Mouse (Mus musculus) cerebellum, adult 2 months (tissue): ENCODE data around the gene Insl3.

Source experiments
- CTCF ChIP-seq: fragments of 200-500 bp; IDR thresholded peaks from 2 replicates; pipeline ENCODE4 v1.5.1; 2011; ENCODE audit warnings: low read depth, mild to moderate bottlenecking, control low read depth, low read length, moderate library complexity, borderline replicate concordance; ENCODE audit not compliant: insufficient read depth
- POLR2A ChIP-seq: fragments of 200-500 bp; IDR thresholded peaks from 2 replicates; pipeline ENCODE4 v1.6.1; 2011; ENCODE audit warnings: low read length, control low read depth, borderline replicate concordance; ENCODE audit not compliant: insufficient read depth

DNA sequence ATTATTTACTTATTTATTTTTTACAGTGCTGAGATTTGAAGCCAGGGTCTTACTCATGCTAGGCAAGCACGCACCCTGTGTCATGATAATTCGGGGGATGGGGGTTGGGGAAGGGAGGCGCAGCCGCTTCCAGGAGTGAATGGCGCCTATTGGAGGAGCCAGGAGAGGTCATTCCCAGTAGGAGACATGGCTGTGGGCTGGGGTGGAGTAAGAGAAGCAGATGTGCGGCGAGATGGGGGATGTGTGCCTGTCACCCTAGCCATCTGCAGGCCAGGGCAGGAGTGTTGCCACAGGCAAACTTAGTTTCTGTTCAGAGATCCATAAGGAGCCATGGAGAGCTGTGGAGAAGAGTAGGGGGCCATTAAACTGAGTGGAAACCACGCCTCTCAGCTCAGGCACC lies 1.4 kb upstream of the Insl3 start:
- no peak for TF ChIP-seq CTCF
- no peak for TF ChIP-seq POLR2A
